Mouse (Mus musculus) limb, embryonic 14.5 days (tissue): ENCODE measurements around the gene Cep72. TPM values are rescaled to one million over a fixed set of nuclear protein-coding genes. Genes with fewer than 3 reads are reported as not detected.

ENCODE experiments used
- ATAC-seq: fragments of 200-750 bp; cut with Nextera tagmentation; 2 replicates; pipeline ENCODE4 v1.8.0; 2017; ENCODE audit warnings: low read depth, moderate number of reproducible peaks, moderate TSS enrichment; ENCODE audit not compliant: low FRiP score
- DNase-seq: peaks from one replicate; pipeline ENCODE4 v3.0.0-alpha.2; 2015; ENCODE audit warnings: low spot score
- H3K27ac ChIP-seq: fragments of 300-500 bp; sonication (generic); replicated peaks from 2 replicates; pipeline ENCODE4 v1.5.1; 2014; ENCODE audit warnings: low read depth, mild to moderate bottlenecking, low read length, moderate library complexity, mixed read lengths
- H3K27me3 ChIP-seq: fragments of 300-500 bp; sonication (generic); 2 replicates; pipeline ENCODE4 v1.6.1; 2014; ENCODE audit warnings: low read length, mixed read lengths; ENCODE audit not compliant: control insufficient read depth, insufficient read depth
- H3K36me3 ChIP-seq: fragments of 300-500 bp; sonication (generic); 2 replicates; pipeline ENCODE4 v1.6.1; 2014; ENCODE audit warnings: mild to moderate bottlenecking, low read length, moderate library complexity, mixed read lengths; ENCODE audit not compliant: control insufficient read depth, insufficient read depth
- H3K4me1 ChIP-seq: fragments of 300-500 bp; sonication (generic); 2 replicates; pipeline ENCODE4 v1.6.1; 2014; ENCODE audit warnings: antibody characterized with exemption, low read length, mixed read lengths; ENCODE audit not compliant: control insufficient read depth, insufficient read depth
- H3K4me2 ChIP-seq: fragments of 300-500 bp; sonication (generic); replicated peaks from 2 replicates; pipeline ENCODE4 v1.6.1; 2014; ENCODE audit warnings: low read depth, mild to moderate bottlenecking, low read length, moderate library complexity; ENCODE audit not compliant: severe bottlenecking
- H3K4me3 ChIP-seq: fragments of 300-500 bp; sonication (generic); replicated peaks from 2 replicates; pipeline ENCODE4 v1.5.1; 2014; ENCODE audit warnings: low read length
- H3K9ac ChIP-seq: fragments of 300-500 bp; sonication (generic); 2 replicates; pipeline ENCODE4 v1.6.1; 2014; ENCODE audit warnings: mild to moderate bottlenecking, low read depth, low read length, moderate library complexity; ENCODE audit not compliant: severe bottlenecking
- H3K9me3 ChIP-seq: fragments of 300-500 bp; sonication (generic); 2 replicates; pipeline ENCODE4 v1.6.1; 2016; ENCODE audit warnings: low read length; ENCODE audit not compliant: control insufficient read depth
- POLR2A ChIP-seq: fragments of 200-500 bp; IDR thresholded peaks from 2 replicates; pipeline ENCODE4 v1.8.0; 2012; ENCODE audit warnings: inconsistent platforms, mild to moderate bottlenecking, moderate library complexity, borderline replicate concordance; ENCODE audit not compliant: insufficient read depth, insufficient read length; ENCODE audit errors: extremely low read depth
- WGBS: fragments of 180-500 bp; shearing (Covaris S2); extraction: QIAGEN DNeasy Blood & Tissue Kit; methylation state at CpG from one replicate; pipeline ENCODE4 v1.1.7; 2014; 5-methylcytosine and 5-hydroxymethylcytosine counted together
- polyA plus RNA-seq, 2 experiments: library from polyadenylated mRNA; depleted of rRNA in 1 of 2; stranded (reverse) in 1 of 2; unstranded in 1 of 2; fragments of >200 nt; fragmentation: Nextera tagmentation in 1 of 2; extraction: Ambion mirVana in 1 of 2; gene quantifications; 2 replicates each; pipeline versions ENCODE4 v1.2.1 to v1.2.3; 2012 to 2014

Cep72 gene
- polyA plus RNA-seq, 2 experiments: 11.2 to 13.6 TPM

GRCm38 (mm10) chr13:74001492-74001891 is 60.6 kb downstream of the Cep72 start:
- WGBS: 63% methylated on average over 4 of the region's 4 CpGs
- Histone ChIP-seq H3K27me3 (no peaks in the 10 kb centered on the region), H3K9ac (no peak overlapping the region), H3K27ac (no peak overlapping the region), H3K9me3 (no peaks in the 10 kb centered on the region), H3K4me2 (no peak overlapping the region), H3K4me1 (no peaks in the 10 kb centered on the region), H3K4me3 (no peak overlapping the region), H3K36me3 (no peaks in the 10 kb centered on the region)
- TF ChIP-seq POLR2A: no peak
- no peak for DNase-seq
- no peak for ATAC-seq

GRCm38 (mm10) chr13:74000961-74001360 is 61.1 kb downstream of the Cep72 start:
- H3K36me3 ChIP-seq: no peaks in the 10 kb centered on the region
- no peak for TF ChIP-seq POLR2A
- no peak overlapping the region for H3K9ac ChIP-seq
- ATAC-seq (no peak), DNase-seq (no peak)
- no peak overlapping the region for H3K4me3 ChIP-seq
- H3K4me1 ChIP-seq: no peaks in the 10 kb centered on the region
- H3K4me2 ChIP-seq: no peak overlapping the region
- H3K27ac ChIP-seq: no peak overlapping the region
- no peaks in the 10 kb centered on the region for H3K27me3 ChIP-seq
- 80% methylated on average over 6 of the region's 6 CpGs for WGBS
- H3K9me3 ChIP-seq: no peaks in the 10 kb centered on the region

GRCm38 (mm10) chr13:74000519-74000918 is 61.6 kb downstream of the Cep72 start:
- DNase-seq (no peak), ATAC-seq (no peak)
- H3K27me3 ChIP-seq: no peaks in the 10 kb centered on the region
- H3K4me2 ChIP-seq: no peak overlapping the region
- no peak overlapping the region for H3K4me3 ChIP-seq
- no peaks in the 10 kb centered on the region for H3K9me3 ChIP-seq
- H3K27ac ChIP-seq: no peak overlapping the region
- H3K9ac ChIP-seq: no peak overlapping the region
- TF ChIP-seq POLR2A: no peak
- no peaks in the 10 kb centered on the region for H3K4me1 ChIP-seq
- no peaks in the 10 kb centered on the region for H3K36me3 ChIP-seq

GRCm38 (mm10) chr13:73996456-73996855 is 65.6 kb downstream of the Cep72 start:
- no peak for TF ChIP-seq POLR2A
- no peaks in the 10 kb centered on the region for H3K9me3 ChIP-seq

GRCm38 (mm10) chr13:73991267-73991666 is 70.8 kb downstream of the Cep72 start:
- no peaks in the 10 kb centered on the region for H3K9me3 ChIP-seq
- no peaks in the 10 kb centered on the region for H3K4me1 ChIP-seq
- H3K36me3 ChIP-seq: no peaks in the 10 kb centered on the region
- no peak overlapping the region for H3K27ac ChIP-seq
- TF ChIP-seq POLR2A: no peak
- H3K27me3 ChIP-seq: no peaks in the 10 kb centered on the region
- DNase-seq (no peak), ATAC-seq (no peak)
- no peak overlapping the region for H3K4me3 ChIP-seq
- WGBS: 74% methylated on average over 5 of the region's 5 CpGs
- H3K9ac ChIP-seq: no peak overlapping the region
- no peak overlapping the region for H3K4me2 ChIP-seq

More at GRCm38 (mm10) chr13:73996456-73996855, 65.6 kb downstream of the Cep72 start:
- H3K4me1 ChIP-seq: no peaks in the 10 kb centered on the region
- H3K4me3 ChIP-seq: no peak overlapping the region
- 83% methylated on average over 4 of the region's 4 CpGs for WGBS
- DNase-seq (no peak), ATAC-seq (no peak)
- no peak overlapping the region for H3K9ac ChIP-seq
- no peaks in the 10 kb centered on the region for H3K27me3 ChIP-seq
- no peak overlapping the region for H3K4me2 ChIP-seq
- H3K27ac ChIP-seq: no peak overlapping the region
- H3K36me3 ChIP-seq: no peaks in the 10 kb centered on the region

GRCm38 (mm10) chr13:73990761-73991160 is 71.3 kb downstream of the Cep72 start:
- no peak for TF ChIP-seq POLR2A
- no peak overlapping the region for H3K4me3 ChIP-seq
- H3K36me3 ChIP-seq: no peaks in the 10 kb centered on the region
- no peaks in the 10 kb centered on the region for H3K4me1 ChIP-seq
- H3K9me3 ChIP-seq: no peaks in the 10 kb centered on the region
- no peak overlapping the region for H3K4me2 ChIP-seq
- no peak overlapping the region for H3K27ac ChIP-seq
- no peak for DNase-seq
- no peaks in the 10 kb centered on the region for H3K27me3 ChIP-seq
- WGBS: 75% methylated on average over 2 of the region's 2 CpGs
- no peak for ATAC-seq
- H3K9ac ChIP-seq: no peak overlapping the region
